Mouse (Mus musculus) bone marrow macrophage, adult 2 months (primary cell): Measurements from ENCODE around the gene Tyro3.

ENCODE experiments used
- CTCF ChIP-seq: IDR thresholded peaks from 2 replicates; pipeline ENCODE4 v1.5.1; 2012; ENCODE audit warnings: low read depth, mild to moderate bottlenecking, low read length, moderate library complexity
- POLR2A ChIP-seq: IDR thresholded peaks from 2 replicates; pipeline ENCODE4 v1.6.1; 2012; ENCODE audit warnings: mild to moderate bottlenecking, low read depth, low read length, borderline replicate concordance

- TF ChIP-seq POLR2A: no peak
- no peak for TF ChIP-seq CTCF
These were observed 67.0 kb downstream of the Tyro3 start for GRCm38 (mm10) chr2:119864484-119864883.
